In genomic region chr1:160057657-160058056, GRCm38 (mm10) we compare ENCODE assay signal across 14 mouse cellular contexts. TPM values are rescaled to one million over a fixed set of nuclear protein-coding genes. Genes with fewer than 3 reads are reported as not detected.
DNase-seq lines count a peak whose midpoint lies in the region; ATAC-seq and TF ChIP-seq lines count a peak whose summit lies in the region.
"Had no signal": no experiment of that assay in that cellular context is flagged by ENCODE, and none has a peak within 500 bp of the region (broad histone marks: within the 10 kb centered on the region; RNA-seq: fewer than 3 reads in every experiment).

No protein-coding gene starts in this region.

- H3K9ac ChIP-seq in intestine, embryonic 16.5 days (ENCODE audit: low read depth, low read length) = no peak overlapping the region
- no peak overlapping the region for H3K9ac ChIP-seq in intestine, postnatal 0 days (ENCODE audit: low read depth, low read length)
- H3K9ac ChIP-seq: embryonic facial prominence, embryonic 13.5 days; heart, embryonic 13.5 days; hindbrain, embryonic 13.5 days had no signal

- H3K4me1 ChIP-seq in intestine, embryonic 16.5 days (ENCODE audit: control insufficient read depth, insufficient read depth, low read length) = no peaks in the 10 kb centered on the region
- no peaks in the 10 kb centered on the region for H3K4me1 ChIP-seq in intestine, postnatal 0 days (replicated peaks; ENCODE audit: control insufficient read depth, insufficient read depth, low read length)
- H3K4me1 ChIP-seq: embryonic facial prominence, embryonic 13.5 days; forebrain, embryonic 10.5 days; hindbrain, embryonic 13.5 days had no signal

- no peaks in the 10 kb centered on the region for H3K9me3 ChIP-seq in intestine, embryonic 16.5 days (ENCODE audit: control insufficient read depth, low read length)
- H3K9me3 ChIP-seq in intestine, postnatal 0 days (ENCODE audit: control insufficient read depth) = no peaks in the 10 kb centered on the region
- H3K9me3 ChIP-seq: embryonic facial prominence, embryonic 13.5 days; forebrain, embryonic 10.5 days; heart, embryonic 13.5 days; hindbrain, embryonic 13.5 days had no signal

- no peak overlapping the region for H3K27ac ChIP-seq in intestine, embryonic 16.5 days (ENCODE audit: low read length)
- no peak overlapping the region for H3K27ac ChIP-seq in intestine, postnatal 0 days (ENCODE audit: low read depth, low read length)
- H3K27ac ChIP-seq: embryonic facial prominence, embryonic 13.5 days; forebrain, embryonic 10.5 days; heart, embryonic 13.5 days; hindbrain, embryonic 13.5 days; left cerebral cortex, adult 2 months had no signal

- H3K27me3 ChIP-seq in intestine, embryonic 16.5 days (replicated peaks; ENCODE audit: control insufficient read depth, insufficient read depth, low read length) = no peaks in the 10 kb centered on the region
- no peaks in the 10 kb centered on the region for H3K27me3 ChIP-seq in intestine, postnatal 0 days (replicated peaks; ENCODE audit: control insufficient read depth, insufficient read depth, low read length)
- H3K27me3 ChIP-seq: embryonic facial prominence, embryonic 13.5 days; heart, embryonic 13.5 days; hindbrain, embryonic 13.5 days had no signal

- no peak overlapping the region for H3K4me3 ChIP-seq in intestine, embryonic 16.5 days (ENCODE audit: low read length)
- no peak overlapping the region for H3K4me3 ChIP-seq in intestine, postnatal 0 days (ENCODE audit: low read depth, low read length)
- H3K4me3 ChIP-seq: embryonic facial prominence, embryonic 13.5 days; forebrain, embryonic 10.5 days; heart, embryonic 13.5 days; hindbrain, embryonic 13.5 days; left cerebral cortex, adult 2 months had no signal

- DNase-seq in kidney, adult 18-20 months = peak; percentile 23
- DNase-seq in kidney, postnatal 25 days = peak; percentile 53 to 76
- peak; percentile 88 for DNase-seq in lung, postnatal 25 days (ENCODE audit: low spot score)
- DNase-seq in adrenal gland, adult 2 months = no peak
- DNase-seq in left cerebral cortex, postnatal 10 days (ENCODE audit: extremely low spot score in 1 of 2, low spot score in 2 of 2) = no peak
- DNase-seq: liver had no signal

- no peak for TF ChIP-seq CTCF in intestine, postnatal 0 days (IDR thresholded peaks at IDR 0.05; ENCODE audit: low read depth)

- H3K4me2 ChIP-seq in intestine, embryonic 16.5 days (ENCODE audit: low read depth, low read length) = no peak overlapping the region
- no peak overlapping the region for H3K4me2 ChIP-seq in intestine, postnatal 0 days (replicated peaks; ENCODE audit: low read depth)
- H3K4me2 ChIP-seq: embryonic facial prominence, embryonic 13.5 days; heart, embryonic 13.5 days; hindbrain, embryonic 13.5 days had no signal

- intact Hi-C loops in left cerebral cortex, postnatal 10 days (cut with DNase I) = no loop called here

- H3K36me3 ChIP-seq in intestine, embryonic 16.5 days (ENCODE audit: control insufficient read depth, insufficient read depth, low read length) = no peaks in the 10 kb centered on the region
- H3K36me3 ChIP-seq in intestine, postnatal 0 days (ENCODE audit: control insufficient read depth, insufficient read depth) = no peaks in the 10 kb centered on the region
- H3K36me3 ChIP-seq: embryonic facial prominence, embryonic 13.5 days; forebrain, embryonic 10.5 days; heart, embryonic 13.5 days; hindbrain, embryonic 13.5 days had no signal

- 68% methylated on average over 3 of the region's 3 CpGs for WGBS in intestine, embryonic 16.5 days
- whole genome bisulfite sequencing in intestine, postnatal 0 days = 62% methylated on average over 3 of the region's 3 CpGs

- 0 out of 2 replicates have a peak, but pooled peaks have one; percentile 12 for ATAC-seq in intestine, embryonic 16.5 days
- ATAC-seq in intestine, postnatal 0 days = no peak
- ATAC-seq in inflammation-experienced regulatory T-cells, adult 6 months = no peak

RNA-seq across cellular contexts. Expression of gene 4930523C07Rik, which starts 13.5 kb away (rescaled TPM):
- polyA plus RNA-seq in intestine, embryonic 16.5 days (2015; fragmentation: Nextera tagmentation; extraction: Ambion mirVana) = 10.4 TPM in 2 replicates
- polyA plus RNA-seq in intestine, postnatal 0 days (2015; fragmentation: Nextera tagmentation; extraction: Ambion mirVana) = 9.6 and 13.4 TPM in 2 replicates
- 100 to 1,000 TPM; 146 to 245 (median 156) TPM for polyA plus RNA-seq in inflammation-experienced regulatory T-cells, adult 6 months (2017; shearing (Covaris generic))
- 10 to 100 TPM; 12.5 to 15.7 TPM for total RNA-seq in adrenal gland, adult 2 months (2021)
- polyA plus RNA-seq in adrenal gland, adult 2 months (2012; rRNA removed) = 7.4 and 11.8 TPM in 2 replicates
- total RNA-seq in left cerebral cortex, postnatal 10 days (2021) = 1 to 10 TPM; 3.5 to 4.4 TPM

Comparison
In these comparisons a context has a peak if more than half of its experiments do, and no peak if none do; other contexts are left out.
1. DNase-seq: peak in kidney, adult 18-20 months (single experiment), kidney, postnatal 25 days (2 of 2) and lung, postnatal 25 days (single experiment); none in adrenal gland, adult 2 months (single experiment) and left cerebral cortex, postnatal 10 days (0 of 2).
2. RNA of gene 4930523C07Rik, which starts 13.5 kb away (polyA plus RNA-seq): 146 to 245 TPM in inflammation-experienced regulatory T-cells, adult 6 months; 9.6 to 13.4 TPM in intestine, postnatal 0 days, 10.4 TPM in intestine, embryonic 16.5 days and 7.4 to 11.8 TPM in adrenal gland, adult 2 months; every median in the first group is over 10 times any median in the second.